Mouse (Mus musculus): ENCODE measurements at regions not wholly inside any gene's neighbourhood (a gene's known extent, or its start where the extent isn't known, plus 50 kb on each side); places are given as distances from the start of the nearest gene placed in this dataset.

DNA sequence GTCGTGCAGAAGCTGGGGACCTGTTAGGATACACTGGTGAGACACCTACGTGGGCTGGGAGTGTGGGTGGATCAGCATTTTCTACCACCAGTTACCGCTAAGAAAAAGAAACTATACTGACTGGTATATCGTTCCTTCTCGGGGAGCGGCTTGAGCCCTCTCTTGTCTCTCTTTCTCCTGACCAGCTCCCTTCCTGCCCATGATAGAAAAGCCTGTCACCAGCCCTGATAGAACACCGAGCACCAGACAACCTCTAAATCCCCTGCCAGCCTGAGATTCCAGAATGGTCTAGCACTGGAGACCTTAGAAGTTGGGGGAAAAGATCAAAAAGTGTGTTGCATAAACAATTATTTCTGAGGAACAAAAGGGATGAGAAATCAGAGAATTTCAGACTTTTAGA, 76.3 kb upstream of the Kcnd3 start:
- DNase-seq (ENCODE audit: low spot score in 2 of 2): no peak

DNA sequence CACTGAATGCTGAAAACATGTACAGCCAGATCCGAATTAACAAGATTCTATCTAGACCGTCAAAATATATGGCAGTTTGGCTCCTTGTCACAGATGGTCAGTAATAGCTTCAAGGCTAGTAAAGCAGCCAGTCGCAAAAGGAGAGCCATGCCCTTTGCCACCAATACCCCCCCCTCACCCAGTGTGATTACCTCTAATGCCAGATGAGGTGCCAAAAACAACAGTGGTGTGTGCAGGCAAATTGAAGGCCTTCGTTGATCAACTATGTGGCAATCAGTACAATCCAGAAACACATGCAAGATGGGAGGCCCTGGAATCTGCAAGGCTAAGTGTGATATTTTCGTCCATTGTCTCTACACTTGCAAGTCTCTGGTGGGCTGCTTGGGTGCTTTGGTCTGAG, 75.8 kb upstream of the Kcnd3 start:
- no peak for DNase-seq (ENCODE audit: low spot score in 2 of 2)

DNA sequence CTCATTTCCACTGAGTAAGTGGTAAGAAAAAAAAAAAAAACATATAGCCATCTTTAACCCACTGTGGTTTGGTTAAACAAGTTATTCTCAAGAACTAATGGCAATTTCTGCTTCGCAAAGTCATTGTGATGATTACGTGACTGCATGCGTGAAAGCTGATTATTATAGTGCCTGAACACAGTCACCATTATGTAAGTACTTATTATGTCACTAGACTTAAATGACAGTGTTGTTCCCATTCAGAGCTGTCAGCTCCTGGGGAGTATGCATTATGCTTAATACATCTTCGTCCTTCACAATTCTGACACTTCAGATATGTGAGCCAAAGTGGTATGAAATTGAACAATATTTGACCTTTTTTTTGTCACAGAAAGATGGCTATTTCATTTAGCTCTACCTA, 71.3 kb upstream of the Kcnd3 start:
- DNase-seq (ENCODE audit: low spot score in 2 of 2): no peak

DNA sequence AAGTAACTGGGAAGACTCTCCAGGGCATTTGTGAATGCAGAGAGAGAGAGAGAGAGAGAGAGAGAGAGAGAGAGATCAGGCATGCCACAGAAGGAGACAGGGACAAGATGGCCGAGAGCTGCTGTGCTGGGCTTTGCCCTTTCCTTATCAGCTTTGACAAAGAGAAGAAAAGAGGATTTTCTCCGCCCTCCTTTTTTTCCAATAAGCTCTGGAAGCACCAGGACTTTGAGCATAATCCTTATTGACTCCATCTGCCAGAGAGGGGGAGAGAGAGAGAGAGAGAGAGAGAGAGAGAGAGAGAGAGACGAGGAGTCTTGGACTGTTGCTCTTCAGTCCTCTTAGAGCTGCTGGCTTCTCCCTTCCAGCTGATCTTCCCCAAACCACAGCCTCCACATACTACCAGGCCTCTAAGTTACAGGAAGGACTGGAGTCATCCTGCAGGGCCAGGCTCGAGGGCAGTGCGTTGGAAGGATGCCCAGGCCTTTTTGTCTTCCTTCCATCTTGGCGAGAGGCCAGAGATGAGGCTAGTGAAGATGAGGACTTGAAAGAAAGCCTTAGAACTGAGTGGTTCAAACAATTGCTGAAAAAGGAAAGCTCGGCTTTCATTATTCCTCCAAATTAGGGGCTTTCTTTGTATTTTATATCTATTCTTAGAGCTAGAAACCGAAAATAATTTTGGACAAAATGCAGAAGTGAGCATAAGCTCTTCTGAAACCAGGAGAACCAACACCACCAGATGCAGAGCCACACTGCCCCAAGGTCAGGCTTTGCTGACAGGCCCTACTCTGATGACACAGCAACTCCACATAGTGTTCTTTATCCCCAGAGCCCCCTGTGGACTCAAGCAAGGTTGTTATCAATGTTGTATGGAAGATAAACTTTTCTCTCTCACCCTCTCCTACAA, 59.3 kb upstream of the Kcnd3 start:
- DNase-seq (ENCODE audit: low spot score in 2 of 2): no peak

Data from frontal cortex, postnatal 14 days (tissue).